Mouse (Mus musculus) CH12.LX (cell line): Measurements from ENCODE around the gene Slc23a2.

Source experiments
- BHLHE40 ChIP-seq: IDR thresholded peaks from 2 replicates; pipeline ENCODE4 v1.6.1; 2011; ENCODE audit warnings: mild to moderate bottlenecking, low read depth, low read length, improper control_type of control experiment
- CTCF ChIP-seq, 2 experiments: IDR thresholded peaks in 1 of 2; conservative IDR thresholded peaks in 1 of 2; 2 replicates each; pipeline ENCODE4 v1.5.1; 2011 to 2012; ENCODE audit warnings: low read depth in 2 of 2, low read length in 2 of 2, improper control_type of control experiment in 1 of 2, inconsistent platforms in 1 of 2, mild to moderate bottlenecking in 1 of 2, moderate library complexity in 1 of 2
- E2F4 ChIP-seq: IDR thresholded peaks from 2 replicates; pipeline ENCODE4 v1.6.1; 2011; ENCODE audit warnings: low read depth, low read length, improper control_type of control experiment; ENCODE audit not compliant: insufficient replicate concordance
- EP300 ChIP-seq: IDR thresholded peaks from 2 replicates; pipeline ENCODE4 v1.6.1; 2011; ENCODE audit warnings: low read length, improper control_type of control experiment
- ETS1 ChIP-seq: conservative IDR thresholded peaks from 2 replicates; pipeline ENCODE4 v1.6.1; 2012; ENCODE audit warnings: low read depth, mild to moderate bottlenecking, inconsistent platforms, low read length, improper control_type of control experiment, moderate library complexity
- MAX ChIP-seq: IDR thresholded peaks from 2 replicates; pipeline ENCODE4 v1.6.1; 2011; ENCODE audit warnings: low read length, improper control_type of control experiment
- MAZ ChIP-seq: IDR thresholded peaks from 2 replicates; pipeline ENCODE4 v1.6.1; 2012; ENCODE audit warnings: low read depth, mild to moderate bottlenecking, inconsistent platforms, low read length, improper control_type of control experiment, moderate library complexity
- MEF2A ChIP-seq: IDR thresholded peaks from 2 replicates; pipeline ENCODE4 v1.6.1; 2014; ENCODE audit warnings: low read depth, mild to moderate bottlenecking, inconsistent platforms, low read length, improper control_type of control experiment, borderline replicate concordance
- POLR2A ChIP-seq: IDR thresholded peaks from 2 replicates; pipeline ENCODE4 v1.6.1; 2011; ENCODE audit warnings: low read depth, mild to moderate bottlenecking, improper control_type of control experiment, low read length
- RAD21 ChIP-seq: IDR thresholded peaks from 2 replicates; pipeline ENCODE4 v1.6.1; 2011; ENCODE audit warnings: low read depth, mild to moderate bottlenecking, low read length, improper control_type of control experiment, moderate library complexity
- TBP ChIP-seq: conservative IDR thresholded peaks from 2 replicates; pipeline ENCODE4 v1.6.1; 2011; ENCODE audit warnings: low read depth, low read length, improper control_type of control experiment
- TCF12 ChIP-seq: IDR thresholded peaks from 2 replicates; pipeline ENCODE4 v1.6.1; 2014; ENCODE audit warnings: low read depth, mild to moderate bottlenecking, inconsistent platforms, low read length, improper control_type of control experiment
- USF1 ChIP-seq: IDR thresholded peaks from 2 replicates; pipeline ENCODE4 v1.6.1; 2014; ENCODE audit warnings: low read depth, mild to moderate bottlenecking, inconsistent platforms, low read length, improper control_type of control experiment
- ZC3H11A ChIP-seq: IDR thresholded peaks from 2 replicates; pipeline ENCODE4 v1.6.1; 2012; ENCODE audit warnings: low read depth, mild to moderate bottlenecking, inconsistent platforms, low read length, improper control_type of control experiment

- peak in 1 of 2 experiments; percentile 32; a peak in 1 of 4 replicates for TF ChIP-seq CTCF (conservative IDR thresholded peaks at IDR 0.05 in 1 of 2, IDR thresholded peaks at IDR 0.05 in 1 of 2; ENCODE audit: low read depth in 2 of 2, low read length in 2 of 2)
- no peak for TF ChIP-seq TBP
- no peak for TF ChIP-seq TCF12
- TF ChIP-seq EP300: no peak
- peak; percentile 31 for TF ChIP-seq RAD21
- TF ChIP-seq MAZ: no peak
- TF ChIP-seq ETS1: no peak
- TF ChIP-seq USF1: no peak
- no peak for TF ChIP-seq E2F4
- no peak for TF ChIP-seq POLR2A
- TF ChIP-seq MEF2A: no peak
- peak; percentile 16; the same call in 1 of the 2 replicates for TF ChIP-seq MAX
- TF ChIP-seq BHLHE40: no peak
- TF ChIP-seq ZC3H11A: no peak
Observed at GRCm38 (mm10) chr2:132064185-132064831, 80.6 kb downstream of the Slc23a2 start.
